Mouse (Mus musculus): ENCODE measurements around the gene Fbxo42. TPM values are rescaled to one million over a fixed set of nuclear protein-coding genes. Genes with fewer than 3 reads are reported as not detected.

Gene Fbxo42
- polyA plus RNA-seq, 1 experiment from 2014 or later = 27.0 TPM

GRCm38 (mm10) chr4:141246089-141246997, 98.6 kb downstream of the Fbxo42 start:
- Histone ChIP-seq H3K4me1 (peaks cover 56% of the 10 kb centered on the region), H3K36me3 (no peaks in the 10 kb centered on the region), H3K4me2 (replicated peaks) (peak overlapping the region; percentile 51), H3K27me3 (peaks cover 99% of the 10 kb centered on the region), H3K9me3 (no peaks in the 10 kb centered on the region), H3K4me3 (no peak overlapping the region), H3K27ac (replicated peaks) (no peak overlapping the region), H3K9ac (replicated peaks) (no peak overlapping the region)
- 20% methylated on average over 22 of the region's 24 CpGs for WGBS
- ATAC-seq (ENCODE audit: low FRiP score, low read depth) = no peak

- Histone ChIP-seq H3K27ac (replicated peaks) (no peak overlapping the region), H3K4me1 (peaks cover 55% of the 10 kb centered on the region), H3K4me3 (peak overlapping the region; percentile 39; the same call in 1 of the 2 replicates), H3K36me3 (no peaks in the 10 kb centered on the region), H3K9ac (replicated peaks) (no peak overlapping the region), H3K4me2 (replicated peaks) (peak overlapping the region; percentile 51), H3K9me3 (no peaks in the 10 kb centered on the region), H3K27me3 (peaks cover 93% of the 10 kb centered on the region)
- WGBS = 2% methylated on average over 17 of the region's 17 CpGs
- no peak for ATAC-seq (ENCODE audit: low FRiP score, low read depth)
Observed at GRCm38 (mm10) chr4:141246998-141247350, 99.3 kb downstream of the Fbxo42 start.

- Histone ChIP-seq H3K27me3 (peaks cover 82% of the 10 kb centered on the region), H3K36me3 (no peaks in the 10 kb centered on the region), H3K4me3 (peak overlapping the region; percentile 39), H3K27ac (replicated peaks) (no peak overlapping the region), H3K9ac (replicated peaks) (peak overlapping the region; percentile 8; the same call in 1 of the 2 replicates), H3K9me3 (no peaks in the 10 kb centered on the region), H3K4me1 (peaks cover 45% of the 10 kb centered on the region), H3K4me2 (replicated peaks) (peak overlapping the region; percentile 51)
- peak; percentile 57 for ATAC-seq (ENCODE audit: low FRiP score, low read depth)
- WGBS = 1% methylated on average over 58 of the region's 60 CpGs
Observed at GRCm38 (mm10) chr4:141247776-141248613, 100.3 kb downstream of the Fbxo42 start.

GRCm38 (mm10) chr4:141248614-141248978, 100.9 kb downstream of the Fbxo42 start:
- peaks cover 76% of the 10 kb centered on the region for H3K27me3 ChIP-seq
- no peak overlapping the region for H3K27ac ChIP-seq (replicated peaks)
- H3K36me3 ChIP-seq = no peaks in the 10 kb centered on the region
- peak overlapping the region; percentile 39; the same call in 1 of the 2 replicates for H3K4me3 ChIP-seq
- H3K4me2 ChIP-seq (replicated peaks) = peak overlapping the region; percentile 51; the same call in 1 of the 2 replicates
- no peak overlapping the region for H3K9ac ChIP-seq (replicated peaks)
- 10% methylated on average over 11 of the region's 11 CpGs for whole genome bisulfite sequencing
- H3K4me1 ChIP-seq = peaks cover 42% of the 10 kb centered on the region
- H3K9me3 ChIP-seq = no peaks in the 10 kb centered on the region
- ATAC-seq (ENCODE audit: low FRiP score, low read depth) = no peak

GRCm38 (mm10) chr4:141249383-141249782, 101.7 kb downstream of the Fbxo42 start:
- H3K4me1 ChIP-seq = peaks cover 43% of the 10 kb centered on the region
- peaks cover 71% of the 10 kb centered on the region for H3K27me3 ChIP-seq
- ATAC-seq (ENCODE audit: low FRiP score, low read depth) = no peak
- 78% methylated on average over 11 of the region's 11 CpGs for WGBS
- H3K4me2 ChIP-seq (replicated peaks) = no peak overlapping the region
- no peaks in the 10 kb centered on the region for H3K36me3 ChIP-seq
- H3K4me3 ChIP-seq = no peak overlapping the region
- H3K27ac ChIP-seq (replicated peaks) = no peak overlapping the region
- H3K9ac ChIP-seq (replicated peaks) = no peak overlapping the region
- H3K9me3 ChIP-seq = no peaks in the 10 kb centered on the region

- Histone ChIP-seq H3K27ac (replicated peaks) (no peak overlapping the region), H3K4me3 (no peak overlapping the region), H3K4me2 (replicated peaks) (no peak overlapping the region), H3K36me3 (no peaks in the 10 kb centered on the region), H3K9me3 (no peaks in the 10 kb centered on the region), H3K4me1 (peaks cover 31% of the 10 kb centered on the region), H3K9ac (replicated peaks) (no peak overlapping the region), H3K27me3 (peaks cover 54% of the 10 kb centered on the region)
- WGBS = 67% methylated on average over 8 of the region's 8 CpGs
- no peak for ATAC-seq (ENCODE audit: low FRiP score, low read depth)
Observed at GRCm38 (mm10) chr4:141251071-141251470, 103.4 kb downstream of the Fbxo42 start.

GRCm38 (mm10) chr4:141252641-141253040, 104.9 kb downstream of the Fbxo42 start:
- no peaks in the 10 kb centered on the region for H3K36me3 ChIP-seq
- H3K27me3 ChIP-seq = peaks cover 39% of the 10 kb centered on the region
- peaks cover 15% of the 10 kb centered on the region for H3K4me1 ChIP-seq
- no peak overlapping the region for H3K9ac ChIP-seq (replicated peaks)
- no peak overlapping the region for H3K27ac ChIP-seq (replicated peaks)
- 68% methylated on average over 2 of the region's 2 CpGs for WGBS
- no peaks in the 10 kb centered on the region for H3K9me3 ChIP-seq
- no peak overlapping the region for H3K4me3 ChIP-seq
- ATAC-seq (ENCODE audit: low FRiP score, low read depth) = no peak
- H3K4me2 ChIP-seq (replicated peaks) = no peak overlapping the region

Other genes with a start within 250 kb of the Fbxo42 start
- gene Padi2, start 241.6 kb upstream of the Fbxo42 start, polyA plus RNA-seq (2016; fragmentation: Nextera tagmentation; extraction: Ambion mirVana) = 0.39 and 0.89 TPM in 2 replicates
- gene Sdhb, start 186.7 kb upstream of the Fbxo42 start, polyA plus RNA-seq (2016; fragmentation: Nextera tagmentation; extraction: Ambion mirVana) = 394 and 399 TPM in 2 replicates
- gene Atp13a2, start 161.0 kb upstream of the Fbxo42 start, polyA plus RNA-seq (2016; fragmentation: Nextera tagmentation; extraction: Ambion mirVana) = 93.4 and 97.2 TPM in 2 replicates
- 240 and 287 TPM in 2 replicates for gene Mfap2, start 137.5 kb upstream of the Fbxo42 start, polyA plus RNA-seq (2016; fragmentation: Nextera tagmentation; extraction: Ambion mirVana)
- 14.2 and 15.9 TPM in 2 replicates for gene Crocc, start 87.4 kb upstream of the Fbxo42 start, polyA plus RNA-seq (2016; fragmentation: Nextera tagmentation; extraction: Ambion mirVana)
- gene Necap2, start 69.6 kb upstream of the Fbxo42 start, polyA plus RNA-seq (2016; fragmentation: Nextera tagmentation; extraction: Ambion mirVana) = 54.7 and 56.8 TPM in 2 replicates
- 0.31 TPM in 1 of 2 replicates, not detected in the other for gene Spata21, start 59.6 kb upstream of the Fbxo42 start, polyA plus RNA-seq (2016; fragmentation: Nextera tagmentation; extraction: Ambion mirVana)
- 28.5 and 33.9 TPM in 2 replicates for gene Szrd1, start 8.1 kb upstream of the Fbxo42 start, polyA plus RNA-seq (2016; fragmentation: Nextera tagmentation; extraction: Ambion mirVana)
- gene Rsg1, start 66.0 kb downstream of the Fbxo42 start, polyA plus RNA-seq (2016; fragmentation: Nextera tagmentation; extraction: Ambion mirVana) = 6.4 and 7.1 TPM in 2 replicates
- gene Arhgef19, start 91.6 kb downstream of the Fbxo42 start, polyA plus RNA-seq (2016; fragmentation: Nextera tagmentation; extraction: Ambion mirVana) = 2.1 and 2.7 TPM in 2 replicates
- gene Epha2, start 153.3 kb downstream of the Fbxo42 start, polyA plus RNA-seq (2016; fragmentation: Nextera tagmentation; extraction: Ambion mirVana) = 6.5 and 7.8 TPM in 2 replicates
- gene Fam131c, start 220.3 kb downstream of the Fbxo42 start, polyA plus RNA-seq (2016; fragmentation: Nextera tagmentation; extraction: Ambion mirVana) = 3.5 and 3.8 TPM in 2 replicates

All from midbrain, embryonic 12.5 days (tissue).